Mouse (Mus musculus): ENCODE data around the gene Vmn2r54. TPM values are rescaled to one million over a fixed set of nuclear protein-coding genes. Genes with fewer than 3 reads are reported as not detected.
"Not testable (repeated sequence)": the region's sequence is repeated elsewhere in the genome, so short reads cannot be mapped to it uniquely, and the experiment has no call there.

Gene Vmn2r54
- polyA plus RNA-seq (2011; ENCODE audit: insufficient read length, low read depth, missing spikeins): not detected in 2 replicates

DNA sequence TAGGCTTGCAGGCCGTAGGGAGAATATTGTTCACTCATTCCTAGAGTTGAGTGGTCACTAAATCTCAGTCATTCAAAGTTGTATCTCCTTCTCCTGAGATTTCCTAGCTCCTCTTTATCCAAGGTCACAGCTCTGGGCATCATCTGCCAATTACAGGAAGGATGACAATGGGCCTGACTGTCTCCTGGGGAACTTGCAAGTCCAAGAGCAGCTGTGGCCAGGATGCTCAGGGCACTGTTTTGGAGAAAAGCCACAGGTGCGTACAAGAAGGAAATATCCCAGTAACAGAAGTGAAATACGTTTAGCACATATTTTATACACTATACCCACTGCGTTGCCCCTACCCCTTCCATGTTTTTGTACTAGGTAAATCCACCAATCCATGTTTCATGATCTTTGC, at the start of gene Vmn2r54:
TSS of gene Vmn2r54 (minus strand) at position 101 of the 400 bp plus-strand sequence.
- not testable (repeated sequence) for H3K4me1 ChIP-seq (ENCODE audit: control insufficient read depth, insufficient read depth, low read length); H3K27ac ChIP-seq (ENCODE audit: insufficient read depth, low read length); H3K4me3 ChIP-seq (ENCODE audit: insufficient read depth, low read length)

- H3K4me3 ChIP-seq (ENCODE audit: insufficient read depth, low read length); H3K4me1 ChIP-seq (ENCODE audit: control insufficient read depth, insufficient read depth, low read length); H3K27ac ChIP-seq (ENCODE audit: insufficient read depth, low read length): not testable (repeated sequence)
These were observed 44.8 kb upstream of the Vmn2r54 start, which contains the start of gene Vmn2r55 for GRCm38 (mm10) chr7:12684903-12685302. Vmn2r55 (minus strand) TSS chr7:12685003.

DNA sequence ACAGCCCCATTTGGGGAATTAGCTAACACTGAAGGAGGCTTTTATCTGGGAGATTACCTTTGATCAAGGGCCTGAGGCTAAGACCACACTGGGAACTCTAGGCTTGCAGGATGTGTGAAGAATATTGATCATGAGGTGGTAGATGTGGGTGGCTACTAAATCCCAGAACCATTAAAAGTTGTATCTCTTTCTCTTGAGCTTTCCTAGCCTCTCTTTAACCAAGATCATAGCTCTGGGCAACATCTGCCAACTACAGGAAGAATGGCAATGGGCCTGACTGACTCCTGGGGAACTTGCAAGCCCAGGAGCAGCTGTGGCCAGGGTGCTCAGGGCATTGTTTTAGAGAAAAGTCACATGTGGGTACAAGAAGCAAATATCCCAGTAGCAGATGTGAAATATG, 31.4 kb downstream of the Vmn2r54 start, which contains the start of gene Vmn2r53:
TSS of gene Vmn2r53 (minus strand) at position 101 of the 400 bp plus-strand sequence.
- no peak for TF ChIP-seq CTCF (IDR thresholded peaks at IDR 0.05; ENCODE audit: borderline replicate concordance, insufficient read depth, low read length)
- TF ChIP-seq POLR2A (IDR thresholded peaks at IDR 0.05; ENCODE audit: low read depth, low read length): no peak
- Histone ChIP-seq H3K4me1 (ENCODE audit: control insufficient read depth, insufficient read depth, low read length) (no peaks in the 10 kb centered on the region), H3K4me3 (ENCODE audit: insufficient read depth, low read length) (no peak within 1 kb of the TSS), H3K27ac (ENCODE audit: insufficient read depth, low read length) (no peak within 1 kb of the TSS)

Other genes starting within 250 kb of the Vmn2r54 start
- 2.7 and 2.8 TPM in 2 replicates for gene Zfp551, start 217.6 kb downstream of the Vmn2r54 start, polyA plus RNA-seq (2011; ENCODE audit: insufficient read length, low read depth, missing spikeins)
- 8.1 and 11.6 TPM in 2 replicates for gene Zfp606, start 162.0 kb downstream of the Vmn2r54 start, polyA plus RNA-seq (2011; ENCODE audit: insufficient read length, low read depth, missing spikeins)
- gene 2900092C05Rik, start 127.8 kb downstream of the Vmn2r54 start, polyA plus RNA-seq (2011; ENCODE audit: insufficient read length, low read depth, missing spikeins): not detected in 2 replicates
- 0.05 TPM in 1 of 2 replicates, not detected in the other for gene Vmn2r53, start 31.5 kb downstream of the Vmn2r54 start, polyA plus RNA-seq (2011; ENCODE audit: insufficient read length, low read depth, missing spikeins)
- not detected in 2 replicates for gene Vmn2r55, start 44.7 kb upstream of the Vmn2r54 start, polyA plus RNA-seq (2011; ENCODE audit: insufficient read length, low read depth, missing spikeins)
- gene Vmn2r56, start 94.7 kb upstream of the Vmn2r54 start, polyA plus RNA-seq (2011; ENCODE audit: insufficient read length, low read depth, missing spikeins): not detected in 2 replicates
- gene Zscan18, start 163.3 kb upstream of the Vmn2r54 start, polyA plus RNA-seq (2011; ENCODE audit: insufficient read length, low read depth, missing spikeins): 1.5 and 1.9 TPM in 2 replicates
- gene Zfp329, start 178.5 kb upstream of the Vmn2r54 start, polyA plus RNA-seq (2011; ENCODE audit: insufficient read length, low read depth, missing spikeins): 9.0 and 12.2 TPM in 2 replicates
- 25.6 and 27.3 TPM in 2 replicates for gene Zfp110, start 194.4 kb upstream of the Vmn2r54 start, polyA plus RNA-seq (2011; ENCODE audit: insufficient read length, low read depth, missing spikeins)
- gene Zfp128, start 240.9 kb upstream of the Vmn2r54 start, polyA plus RNA-seq (2011; ENCODE audit: insufficient read length, low read depth, missing spikeins): 2.9 and 3.4 TPM in 2 replicates